Mouse (Mus musculus) heart, embryonic 14.5 days (tissue): ENCODE measurements at regions not wholly inside any gene's neighbourhood (a gene's known extent, or its start where the extent isn't known, plus 50 kb on each side); places are given as distances from the start of the nearest gene placed in this dataset.

Source experiments
- ATAC-seq: fragments of 200-750 bp; cut with Nextera tagmentation; 2 replicates; pipeline ENCODE4 v1.8.0; 2017; ENCODE audit warnings: low read depth, moderate TSS enrichment; ENCODE audit not compliant: insufficient number of reproducible peaks, insufficient read depth, low FRiP score
- H3K27ac ChIP-seq, 2 experiments: fragments of 200-500 bp in 1 of 2; fragments of 300-500 bp in 1 of 2; sonication (generic) in 1 of 2; replicated peaks in 1 of 2; 2 replicates each; pipeline ENCODE4 v1.5.1; 2012 to 2014; ENCODE audit warnings: low read depth in 2 of 2, low read length in 2 of 2, control low read depth in 1 of 2, mild to moderate bottlenecking in 1 of 2, mixed read lengths in 1 of 2; ENCODE audit not compliant: control insufficient read depth in 1 of 2, insufficient read depth in 1 of 2
- H3K27me3 ChIP-seq: fragments of 300-500 bp; sonication (generic); 2 replicates; pipeline ENCODE4 v1.6.1; 2014; ENCODE audit warnings: mild to moderate bottlenecking, low read length, control low read depth; ENCODE audit not compliant: control insufficient read depth, insufficient read depth
- H3K36me3 ChIP-seq: fragments of 300-500 bp; sonication (generic); 2 replicates; pipeline ENCODE4 v1.6.1; 2014; ENCODE audit warnings: mild to moderate bottlenecking, control low read depth, low read length, mixed read lengths; ENCODE audit not compliant: control insufficient read depth, insufficient read depth
- H3K4me1 ChIP-seq, 2 experiments: fragments of 200-500 bp in 1 of 2; fragments of 300-500 bp in 1 of 2; sonication (generic) in 1 of 2; 2 replicates each; pipeline ENCODE4 v1.6.1; 2012 to 2014; ENCODE audit warnings: low read length in 2 of 2, control low read depth in 1 of 2, mixed read lengths in 1 of 2; ENCODE audit not compliant: control insufficient read depth in 2 of 2, insufficient read depth in 2 of 2
- H3K4me2 ChIP-seq: fragments of 300-500 bp; sonication (generic); 2 replicates; pipeline ENCODE4 v1.6.1; 2014; ENCODE audit warnings: mild to moderate bottlenecking, low read length
- H3K4me3 ChIP-seq, 2 experiments: fragments of 200-500 bp in 1 of 2; fragments of 300-500 bp in 1 of 2; sonication (generic) in 1 of 2; 2 replicates each; pipeline ENCODE4 v1.5.1; 2012 to 2014; ENCODE audit warnings: low read length in 2 of 2, mild to moderate bottlenecking in 2 of 2, control low read depth in 1 of 2, low read depth in 1 of 2, moderate library complexity in 1 of 2; ENCODE audit not compliant: control insufficient read depth in 1 of 2, insufficient read depth in 1 of 2
- H3K9ac ChIP-seq: fragments of 300-500 bp; sonication (generic); 2 replicates; pipeline ENCODE4 v1.6.1; 2014; ENCODE audit warnings: mild to moderate bottlenecking, low read length
- H3K9me3 ChIP-seq: fragments of 300-500 bp; sonication (generic); 2 replicates; pipeline ENCODE4 v1.6.1; 2016; ENCODE audit warnings: low read length, control low read depth; ENCODE audit not compliant: control insufficient read depth
- WGBS: fragments of 180-500 bp; shearing (Covaris S2); extraction: QIAGEN DNeasy Blood & Tissue Kit; methylation state at CpG from one replicate; pipeline ENCODE4 v1.1.7; 2014; 5-methylcytosine and 5-hydroxymethylcytosine counted together

- H3K4me1 ChIP-seq, result 0 out of 4 replicates have a peak, but pooled peaks cover 0 to 7% of the 10 kb centered on the region in 2 experiments
- no peak overlapping the region for H3K4me2 ChIP-seq
- no peak overlapping the region for H3K4me3 ChIP-seq
- 48% methylated on average over 6 of the region's 6 CpGs for WGBS
- H3K36me3 ChIP-seq, result no peaks in the 10 kb centered on the region
- no peaks in the 10 kb centered on the region for H3K9me3 ChIP-seq
- no peaks in the 10 kb centered on the region for H3K27me3 ChIP-seq
- H3K9ac ChIP-seq, result no peak overlapping the region
- no peak overlapping the region for H3K27ac ChIP-seq
- no peak for ATAC-seq
Observed at GRCm38 (mm10) chr14:47910741-47911295, 209.8 kb upstream of the Peli2 start.

- H3K4me3 ChIP-seq, result no peak overlapping the region
- no peak overlapping the region for H3K27ac ChIP-seq
- 0 out of 4 replicates have a peak, but pooled peaks cover 0 to 7% of the 10 kb centered on the region in 2 experiments for H3K4me1 ChIP-seq
- no peaks in the 10 kb centered on the region for H3K36me3 ChIP-seq
- ATAC-seq, result no peak
- H3K4me2 ChIP-seq, result no peak overlapping the region
- no peaks in the 10 kb centered on the region for H3K27me3 ChIP-seq
- 75% methylated on average over 9 of the region's 9 CpGs for WGBS
- no peak overlapping the region for H3K9ac ChIP-seq
- H3K9me3 ChIP-seq, result no peaks in the 10 kb centered on the region
Observed at GRCm38 (mm10) chr14:47911546-47912545, 208.8 kb upstream of the Peli2 start.

DNA sequence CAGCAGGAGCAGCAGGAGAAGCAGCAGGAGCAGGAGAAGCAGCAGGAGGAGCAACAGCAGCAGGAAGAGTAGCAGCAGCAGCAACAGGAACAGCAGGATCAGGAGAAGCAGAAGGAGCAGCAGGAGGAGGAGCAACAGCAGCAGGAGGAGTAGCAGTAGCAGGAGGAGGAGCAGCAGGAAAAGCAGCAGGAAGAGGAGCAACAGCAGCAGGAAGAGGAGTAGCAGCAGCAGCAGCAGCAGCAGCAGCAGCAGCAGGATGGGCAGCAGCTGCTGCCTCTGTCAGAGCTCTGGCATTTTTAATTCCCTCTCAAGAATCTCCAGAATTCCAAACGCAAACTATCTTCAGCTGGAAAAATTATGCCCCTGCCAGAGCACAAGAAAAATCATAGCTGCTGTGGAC is 205.0 kb upstream of the Peli2 start:
- Histone ChIP-seq H3K36me3 (no peaks in the 10 kb centered on the region), H3K4me2 (no peak overlapping the region), H3K27me3 (no peaks in the 10 kb centered on the region), H3K27ac (no peak overlapping the region), H3K9ac (no peak overlapping the region), H3K9me3 (no peaks in the 10 kb centered on the region), H3K4me1 (no peaks in the 10 kb centered on the region), H3K4me3 (no peak overlapping the region)
- ATAC-seq, result no peak
- 81% methylated on average over 1 of the region's 1 CpGs for WGBS

GRCm38 (mm10) chr14:47920638-47921347 is 199.8 kb upstream of the Peli2 start:
- no peak overlapping the region for H3K27ac ChIP-seq
- 90% methylated on average over 9 of the region's 9 CpGs for WGBS
- H3K9ac ChIP-seq, result no peak overlapping the region
- no peak for ATAC-seq
- H3K4me1 ChIP-seq, result no peaks in the 10 kb centered on the region; a peak in 1 of 4 replicates
- no peak overlapping the region for H3K4me3 ChIP-seq
- no peaks in the 10 kb centered on the region for H3K36me3 ChIP-seq
- H3K9me3 ChIP-seq, result no peaks in the 10 kb centered on the region
- no peaks in the 10 kb centered on the region for H3K27me3 ChIP-seq
- H3K4me2 ChIP-seq, result no peak overlapping the region

- peak; percentile 73 for ATAC-seq
- WGBS, result 34% methylated on average over 10 of the region's 10 CpGs
- no peak overlapping the region for H3K4me3 ChIP-seq
- H3K4me2 ChIP-seq, result peak overlapping the region; percentile 18; the same call in 1 of the 2 replicates
- H3K9me3 ChIP-seq, result no peaks in the 10 kb centered on the region
- H3K9ac ChIP-seq, result no peak overlapping the region
- H3K27ac ChIP-seq, result no peak overlapping the region
- H3K36me3 ChIP-seq, result no peaks in the 10 kb centered on the region
- no peaks in the 10 kb centered on the region for H3K27me3 ChIP-seq
- no peaks in the 10 kb centered on the region; a peak in 1 of 4 replicates for H3K4me1 ChIP-seq
Observed at GRCm38 (mm10) chr14:47921811-47922277, 198.8 kb upstream of the Peli2 start.

- H3K27me3 ChIP-seq, result no peaks in the 10 kb centered on the region
- H3K9ac ChIP-seq, result no peak overlapping the region
- 79% methylated on average over 3 of the region's 3 CpGs for WGBS
- ATAC-seq, result no peak
- H3K9me3 ChIP-seq, result no peaks in the 10 kb centered on the region
- no peak overlapping the region for H3K4me2 ChIP-seq
- no peak overlapping the region for H3K4me3 ChIP-seq
- H3K36me3 ChIP-seq, result no peaks in the 10 kb centered on the region
- no peaks in the 10 kb centered on the region; a peak in 1 of 4 replicates for H3K4me1 ChIP-seq
- no peak overlapping the region for H3K27ac ChIP-seq
Observed at GRCm38 (mm10) chr14:47926416-47926815, 194.2 kb upstream of the Peli2 start.

DNA sequence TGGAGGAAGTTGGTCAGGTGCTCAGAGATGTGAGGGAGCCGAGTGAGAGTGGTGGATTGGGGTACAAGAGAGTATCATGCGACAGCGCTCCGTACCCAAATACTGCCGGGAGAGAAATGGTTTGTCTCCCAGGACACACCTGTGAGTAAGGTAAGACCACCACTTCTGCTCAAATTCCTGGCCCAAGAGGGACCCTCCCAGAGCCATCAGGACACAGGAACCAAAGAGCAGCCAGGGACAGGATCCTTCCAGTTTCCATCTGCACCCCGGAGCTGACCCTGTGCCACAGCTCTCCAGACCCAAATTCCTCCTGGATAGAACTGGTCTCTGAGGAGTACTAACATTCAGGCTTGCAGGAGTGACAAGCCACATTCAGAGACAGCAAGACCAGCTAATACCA is 185.2 kb upstream of the Peli2 start:
- 95% methylated on average over 6 of the region's 6 CpGs for WGBS
- Histone ChIP-seq H3K36me3 (no peaks in the 10 kb centered on the region), H3K9me3 (no peaks in the 10 kb centered on the region), H3K9ac (no peak overlapping the region), H3K4me1 (no peaks in the 10 kb centered on the region), H3K4me3 (no peak overlapping the region), H3K27me3 (no peaks in the 10 kb centered on the region), H3K4me2 (no peak overlapping the region), H3K27ac (no peak overlapping the region)
- ATAC-seq, result no peak
